Mouse (Mus musculus) embryonic facial prominence, embryonic 11.5 days (tissue): ENCODE measurements around the gene Ppp2r2c. TPM values are rescaled to one million over a fixed set of nuclear protein-coding genes. Genes with fewer than 3 reads are reported as not detected.

Experiments used
- ATAC-seq: fragments of 200-750 bp; cut with Nextera tagmentation; replicated peaks from 2 replicates; pipeline ENCODE4 v1.8.0; 2017; ENCODE audit warnings: low read depth; ENCODE audit not compliant: insufficient number of reproducible peaks, low FRiP score, low TSS enrichment
- DNase-seq: peaks from one replicate; pipeline ENCODE4 v3.0.0-alpha.2; 2015; ENCODE audit warnings: low spot score
- H3K27ac ChIP-seq: fragments of 300-500 bp; sonication (generic); replicated peaks from 2 replicates; pipeline ENCODE4 v1.5.1; 2014; ENCODE audit warnings: mild to moderate bottlenecking, low read depth, low read length, control low read depth
- H3K27me3 ChIP-seq: fragments of 300-500 bp; sonication (generic); 2 replicates; pipeline ENCODE4 v1.6.1; 2014; ENCODE audit warnings: mild to moderate bottlenecking, low read length, moderate library complexity, mixed read lengths; ENCODE audit not compliant: control insufficient read depth, insufficient read depth
- H3K36me3 ChIP-seq: fragments of 300-500 bp; sonication (generic); replicated peaks from 2 replicates; pipeline ENCODE4 v1.6.1; 2014; ENCODE audit warnings: low read depth, mild to moderate bottlenecking, low read length, moderate library complexity, mixed read lengths; ENCODE audit not compliant: control insufficient read depth, insufficient read depth
- H3K4me1 ChIP-seq: fragments of 300-500 bp; sonication (generic); 2 replicates; pipeline ENCODE4 v1.6.1; 2014; ENCODE audit warnings: low read length, mixed read lengths; ENCODE audit not compliant: control insufficient read depth, insufficient read depth
- H3K4me2 ChIP-seq: fragments of 300-500 bp; sonication (generic); 2 replicates; pipeline ENCODE4 v1.6.1; 2014; ENCODE audit warnings: low read depth, mild to moderate bottlenecking, control low read depth, low read length, moderate library complexity
- H3K4me3 ChIP-seq: fragments of 300-500 bp; sonication (generic); 2 replicates; pipeline ENCODE4 v1.5.1; 2014; ENCODE audit warnings: low read depth, low read length, control low read depth
- H3K9ac ChIP-seq: fragments of 300-500 bp; sonication (generic); replicated peaks from 2 replicates; pipeline ENCODE4 v1.6.1; 2014; ENCODE audit warnings: mild to moderate bottlenecking, control low read depth, low read length
- H3K9me3 ChIP-seq: fragments of 300-500 bp; sonication (generic); replicated peaks from 2 replicates; pipeline ENCODE4 v1.6.1; 2016; ENCODE audit warnings: mild to moderate bottlenecking, low read length, inconsistent platforms, mixed read lengths; ENCODE audit not compliant: control insufficient read depth
- WGBS: fragments of 180-500 bp; shearing (Covaris S2); extraction: QIAGEN DNeasy Blood & Tissue Kit; methylation state at CpG from one replicate; pipeline ENCODE4 v1.1.7; 2014; 5-methylcytosine and 5-hydroxymethylcytosine counted together
- polyA plus RNA-seq: library from polyadenylated mRNA; unstranded; fragments of >200 nt; fragmentation: Nextera tagmentation; extraction: Ambion mirVana; gene quantifications from 2 replicates; pipeline ENCODE4 v1.2.1, GENCODE M21; 2014

Ppp2r2c gene
- polyA plus RNA-seq, 1 experiment from 2014 or later, result 1.2 TPM

- Histone ChIP-seq H3K4me3 (no peak overlapping the region), H3K27ac (no peak overlapping the region), H3K9me3 (no peaks in the 10 kb centered on the region), H3K36me3 (no peaks in the 10 kb centered on the region), H3K4me2 (no peak overlapping the region), H3K27me3 (no peaks in the 10 kb centered on the region), H3K4me1 (no peaks in the 10 kb centered on the region), H3K9ac (no peak overlapping the region)
- 3% methylated on average over 6 of the region's 6 CpGs for WGBS
- ATAC-seq, result no peak
- DNase-seq, result peak; percentile 83
Observed at GRCm38 (mm10) chr5:36835933-36836332, 32.4 kb upstream of the Ppp2r2c start.

- no peaks in the 10 kb centered on the region for H3K9me3 ChIP-seq
- no peak overlapping the region for H3K4me3 ChIP-seq
- no peaks in the 10 kb centered on the region for H3K27me3 ChIP-seq
- H3K4me2 ChIP-seq, result no peak overlapping the region
- H3K27ac ChIP-seq, result no peak overlapping the region
- DNase-seq (no peak), ATAC-seq (no peak)
- no peaks in the 10 kb centered on the region for H3K4me1 ChIP-seq
- no peak overlapping the region for H3K9ac ChIP-seq
- 85% methylated on average over 2 of the region's 2 CpGs for WGBS
- H3K36me3 ChIP-seq, result no peaks in the 10 kb centered on the region
Observed at GRCm38 (mm10) chr5:36839032-36839431, 29.3 kb upstream of the Ppp2r2c start.

- H3K27me3 ChIP-seq, result no peaks in the 10 kb centered on the region
- ATAC-seq (no peak), DNase-seq (no peak)
- no peaks in the 10 kb centered on the region for H3K9me3 ChIP-seq
- no peak overlapping the region for H3K27ac ChIP-seq
- no peaks in the 10 kb centered on the region for H3K4me1 ChIP-seq
- H3K9ac ChIP-seq, result no peak overlapping the region
- no peak overlapping the region for H3K4me2 ChIP-seq
- H3K36me3 ChIP-seq, result no peaks in the 10 kb centered on the region
- 63% methylated on average over 8 of the region's 8 CpGs for WGBS
- H3K4me3 ChIP-seq, result no peak overlapping the region
Observed at GRCm38 (mm10) chr5:36839602-36840001, 28.7 kb upstream of the Ppp2r2c start.

- H3K27me3 ChIP-seq, result no peaks in the 10 kb centered on the region
- ATAC-seq (no peak), DNase-seq (no peak)
- no peak overlapping the region for H3K4me3 ChIP-seq
- no peak overlapping the region for H3K9ac ChIP-seq
- no peak overlapping the region for H3K27ac ChIP-seq
- no peaks in the 10 kb centered on the region for H3K4me1 ChIP-seq
- H3K9me3 ChIP-seq, result no peaks in the 10 kb centered on the region
- H3K4me2 ChIP-seq, result no peak overlapping the region
- WGBS, result 84% methylated on average over 7 of the region's 7 CpGs
- no peaks in the 10 kb centered on the region for H3K36me3 ChIP-seq
Observed at GRCm38 (mm10) chr5:36840092-36840491, 28.2 kb upstream of the Ppp2r2c start.

- 74% methylated on average over 1 of the region's 1 CpGs for WGBS
- no peaks in the 10 kb centered on the region for H3K36me3 ChIP-seq
- H3K9me3 ChIP-seq, result no peaks in the 10 kb centered on the region
- DNase-seq (no peak), ATAC-seq (no peak)
- H3K27me3 ChIP-seq, result no peaks in the 10 kb centered on the region
- H3K9ac ChIP-seq, result no peak overlapping the region
- H3K4me3 ChIP-seq, result no peak overlapping the region
- H3K4me1 ChIP-seq, result no peaks in the 10 kb centered on the region
- no peak overlapping the region for H3K4me2 ChIP-seq
- no peak overlapping the region for H3K27ac ChIP-seq
Observed at GRCm38 (mm10) chr5:36841701-36842100, 26.6 kb upstream of the Ppp2r2c start.

- Histone ChIP-seq H3K4me3 (no peak overlapping the region), H3K9ac (no peak overlapping the region), H3K4me1 (no peaks in the 10 kb centered on the region), H3K36me3 (no peaks in the 10 kb centered on the region), H3K4me2 (no peak overlapping the region), H3K9me3 (no peaks in the 10 kb centered on the region; the same call in 1 of the 2 replicates), H3K27ac (no peak overlapping the region), H3K27me3 (no peaks in the 10 kb centered on the region)
- DNase-seq, result no peak
- 88% methylated on average over 10 of the region's 10 CpGs for WGBS
- ATAC-seq, result no peak
Observed at GRCm38 (mm10) chr5:36844490-36844889, 23.8 kb upstream of the Ppp2r2c start.

- no peak overlapping the region for H3K4me2 ChIP-seq
- H3K9ac ChIP-seq, result no peak overlapping the region
- ATAC-seq, result no peak
- DNase-seq, result no peak
- WGBS, result 70% methylated on average over 4 of the region's 4 CpGs
- no peaks in the 10 kb centered on the region for H3K36me3 ChIP-seq
- H3K9me3 ChIP-seq, result no peaks in the 10 kb centered on the region; the same call in 1 of the 2 replicates
- H3K27ac ChIP-seq, result no peak overlapping the region
- H3K4me1 ChIP-seq, result no peaks in the 10 kb centered on the region
- no peaks in the 10 kb centered on the region for H3K27me3 ChIP-seq
- no peak overlapping the region for H3K4me3 ChIP-seq
Observed at GRCm38 (mm10) chr5:36851572-36851971, 16.7 kb upstream of the Ppp2r2c start.

GRCm38 (mm10) chr5:36855180-36855579 is 13.1 kb upstream of the Ppp2r2c start:
- no peak for DNase-seq

More at GRCm38 (mm10) chr5:36855180-36855579, 13.1 kb upstream of the Ppp2r2c start:
- Histone ChIP-seq H3K4me2 (no peak overlapping the region), H3K27me3 (no peaks in the 10 kb centered on the region), H3K9ac (no peak overlapping the region), H3K36me3 (no peaks in the 10 kb centered on the region), H3K27ac (no peak overlapping the region), H3K9me3 (no peaks in the 10 kb centered on the region), H3K4me3 (no peak overlapping the region), H3K4me1 (no peaks in the 10 kb centered on the region)
- WGBS, result 82% methylated on average over 3 of the region's 3 CpGs
- ATAC-seq, result no peak
